Mouse (Mus musculus): ENCODE measurements around the gene Ppfibp2.

DNA sequence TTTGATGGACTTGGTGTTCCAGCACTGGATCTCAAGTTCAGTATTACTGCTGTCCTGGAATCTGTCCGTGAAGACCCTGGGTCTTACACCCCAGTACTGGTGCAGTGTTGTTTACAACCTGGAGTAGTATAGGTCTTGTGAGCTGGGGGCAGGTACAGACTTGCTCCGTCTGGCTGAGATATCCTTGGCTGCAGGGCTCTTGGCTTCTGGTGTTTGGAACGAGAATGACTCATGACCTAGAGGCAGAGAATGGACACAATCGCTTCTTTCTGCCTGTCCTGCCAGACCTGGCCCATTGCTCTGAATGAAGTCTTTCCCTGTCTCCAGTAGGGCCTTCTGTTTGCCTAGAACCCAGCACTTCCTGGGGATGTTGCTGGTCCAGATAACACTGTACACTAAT is 93.0 kb downstream of the Ppfibp2 start:
- TF ChIP-seq GATA1 (IDR thresholded peaks at IDR 0.05; ENCODE audit: borderline replicate concordance, low read length) (no peak), FLI1 (IDR thresholded peaks at IDR 0.05; ENCODE audit: low read length) (no peak)
